Mouse (Mus musculus): ENCODE measurements around the gene Inpp5k. TPM values are rescaled to one million over a fixed set of nuclear protein-coding genes. Genes with fewer than 3 reads are reported as not detected.
A peak's percentile ranks its signal among the peaks of the same experiment; 100 is the strongest.

Gene Inpp5k
- 66.1 and 68.9 TPM in 2 replicates for polyA plus RNA-seq (2012; rRNA removed)

- H3K4me3 ChIP-seq (ENCODE audit: insufficient read depth, low read length) = peak within 1 kb of the TSS; percentile 73
- peaks cover 6% of the 10 kb centered on the region; the same call in 1 of the 2 replicates for H3K4me1 ChIP-seq (ENCODE audit: control insufficient read depth, insufficient read depth, low read length)
- H3K27ac ChIP-seq (ENCODE audit: insufficient read depth, low read length) = no peak within 1 kb of the TSS
- TF ChIP-seq CTCF (IDR thresholded peaks at IDR 0.05; ENCODE audit: extremely low read depth, insufficient read depth, low read length) (no peak), POLR2A (IDR thresholded peaks at IDR 0.05; ENCODE audit: extremely low read depth, insufficient read depth, low read length) (peak; percentile 83)
Observed at GRCm38 (mm10) chr11:75630645-75631229, at the start of gene Inpp5k. TSS of gene Inpp5k (plus strand) at chr11:75630988.

- TF ChIP-seq POLR2A (IDR thresholded peaks at IDR 0.05; ENCODE audit: extremely low read depth, insufficient read depth, low read length) (no peak), CTCF (IDR thresholded peaks at IDR 0.05; ENCODE audit: extremely low read depth, insufficient read depth, low read length) (no peak)
- H3K4me3 ChIP-seq (ENCODE audit: insufficient read depth, low read length) = no peak overlapping the region
- no peak overlapping the region for H3K27ac ChIP-seq (ENCODE audit: insufficient read depth, low read length)
- H3K4me1 ChIP-seq (ENCODE audit: control insufficient read depth, insufficient read depth, low read length) = no peaks in the 10 kb centered on the region
Observed at GRCm38 (mm10) chr11:75581495-75582149, 49.2 kb upstream of the Inpp5k start.

GRCm38 (mm10) chr11:75583521-75583920, 47.3 kb upstream of the Inpp5k start:
- TF ChIP-seq POLR2A (IDR thresholded peaks at IDR 0.05; ENCODE audit: extremely low read depth, insufficient read depth, low read length) (no peak), CTCF (IDR thresholded peaks at IDR 0.05; ENCODE audit: extremely low read depth, insufficient read depth, low read length) (no peak)
- H3K27ac ChIP-seq (ENCODE audit: insufficient read depth, low read length) = no peak overlapping the region
- no peaks in the 10 kb centered on the region for H3K4me1 ChIP-seq (ENCODE audit: control insufficient read depth, insufficient read depth, low read length)
- H3K4me3 ChIP-seq (ENCODE audit: insufficient read depth, low read length) = no peak overlapping the region

GRCm38 (mm10) chr11:75585061-75585460, 45.7 kb upstream of the Inpp5k start:
- H3K27ac ChIP-seq (ENCODE audit: insufficient read depth, low read length) = no peak overlapping the region
- no peak for TF ChIP-seq POLR2A (IDR thresholded peaks at IDR 0.05; ENCODE audit: extremely low read depth, insufficient read depth, low read length)
- no peak for TF ChIP-seq CTCF (IDR thresholded peaks at IDR 0.05; ENCODE audit: extremely low read depth, insufficient read depth, low read length)
- no peak overlapping the region for H3K4me3 ChIP-seq (ENCODE audit: insufficient read depth, low read length)
- peaks cover 10% of the 10 kb centered on the region for H3K4me1 ChIP-seq (ENCODE audit: control insufficient read depth, insufficient read depth, low read length)

GRCm38 (mm10) chr11:75585978-75586377, 44.8 kb upstream of the Inpp5k start:
- TF ChIP-seq CTCF (IDR thresholded peaks at IDR 0.05; ENCODE audit: extremely low read depth, insufficient read depth, low read length) (no peak), POLR2A (IDR thresholded peaks at IDR 0.05; ENCODE audit: extremely low read depth, insufficient read depth, low read length) (no peak)
- no peak overlapping the region for H3K4me3 ChIP-seq (ENCODE audit: insufficient read depth, low read length)
- no peak overlapping the region for H3K27ac ChIP-seq (ENCODE audit: insufficient read depth, low read length)
- H3K4me1 ChIP-seq (ENCODE audit: control insufficient read depth, insufficient read depth, low read length) = peaks cover 12% of the 10 kb centered on the region

- H3K4me1 ChIP-seq (ENCODE audit: control insufficient read depth, insufficient read depth, low read length) = peaks cover 14% of the 10 kb centered on the region
- H3K27ac ChIP-seq (ENCODE audit: insufficient read depth, low read length) = no peak overlapping the region
- TF ChIP-seq CTCF (IDR thresholded peaks at IDR 0.05; ENCODE audit: extremely low read depth, insufficient read depth, low read length) (no peak), POLR2A (IDR thresholded peaks at IDR 0.05; ENCODE audit: extremely low read depth, insufficient read depth, low read length) (no peak)
- no peak overlapping the region for H3K4me3 ChIP-seq (ENCODE audit: insufficient read depth, low read length)
Observed at GRCm38 (mm10) chr11:75586963-75587362, 43.8 kb upstream of the Inpp5k start.

- H3K4me3 ChIP-seq (ENCODE audit: insufficient read depth, low read length) = peak within 1 kb of the TSS; percentile 80
Observed at GRCm38 (mm10) chr11:75587493-75588284, 43.1 kb upstream of the Inpp5k start, which contains the start of gene Pitpna. TSS of gene Pitpna (plus strand) at chr11:75588097.

GRCm38 (mm10) chr11:75588285-75588941, 42.4 kb upstream of the Inpp5k start:
- Histone ChIP-seq H3K27ac (ENCODE audit: insufficient read depth, low read length) (peak overlapping the region; percentile 78), H3K4me3 (ENCODE audit: insufficient read depth, low read length) (peak overlapping the region; percentile 80), H3K4me1 (ENCODE audit: control insufficient read depth, insufficient read depth, low read length) (peaks cover 15% of the 10 kb centered on the region)
- no peak for TF ChIP-seq POLR2A (IDR thresholded peaks at IDR 0.05; ENCODE audit: extremely low read depth, insufficient read depth, low read length)
- no peak for TF ChIP-seq CTCF (IDR thresholded peaks at IDR 0.05; ENCODE audit: extremely low read depth, insufficient read depth, low read length)

More at GRCm38 (mm10) chr11:75587493-75588284, 43.1 kb upstream of the Inpp5k start, which contains the start of gene Pitpna:
- peak; percentile 74; the same call in 1 of the 2 replicates for TF ChIP-seq POLR2A (IDR thresholded peaks at IDR 0.05; ENCODE audit: extremely low read depth, insufficient read depth, low read length)
- TF ChIP-seq CTCF (IDR thresholded peaks at IDR 0.05; ENCODE audit: extremely low read depth, insufficient read depth, low read length) = no peak
- peaks cover 15% of the 10 kb centered on the region for H3K4me1 ChIP-seq (ENCODE audit: control insufficient read depth, insufficient read depth, low read length)
- peak within 1 kb of the TSS; percentile 78 for H3K27ac ChIP-seq (ENCODE audit: insufficient read depth, low read length)

- Histone ChIP-seq H3K4me3 (ENCODE audit: insufficient read depth, low read length) (no peak overlapping the region), H3K4me1 (ENCODE audit: control insufficient read depth, insufficient read depth, low read length) (peaks cover 15% of the 10 kb centered on the region), H3K27ac (ENCODE audit: insufficient read depth, low read length) (no peak overlapping the region)
- TF ChIP-seq CTCF (IDR thresholded peaks at IDR 0.05; ENCODE audit: extremely low read depth, insufficient read depth, low read length) = no peak
- TF ChIP-seq POLR2A (IDR thresholded peaks at IDR 0.05; ENCODE audit: extremely low read depth, insufficient read depth, low read length) = no peak
Observed at GRCm38 (mm10) chr11:75592612-75593011, 38.2 kb upstream of the Inpp5k start.

All from cortical plate, adult 2 months (tissue).